Mouse (Mus musculus) heart, embryonic 16.5 days (tissue): ENCODE data around the gene Adcy10. TPM values are rescaled to one million over a fixed set of nuclear protein-coding genes. Genes with fewer than 3 reads are reported as not detected.

Experiments used
- ATAC-seq: fragments of 200-750 bp; cut with Nextera tagmentation; replicated peaks from 2 replicates; pipeline ENCODE4 v1.8.0; 2017; ENCODE audit warnings: moderate number of reproducible peaks; ENCODE audit not compliant: insufficient read depth, low FRiP score; ENCODE audit errors: extremely low read depth
- H3K27ac ChIP-seq: fragments of 300-500 bp; sonication (generic); 2 replicates; pipeline ENCODE4 v1.5.1; 2014; ENCODE audit warnings: mild to moderate bottlenecking, low read length, control low read depth, moderate library complexity
- H3K27me3 ChIP-seq: fragments of 300-500 bp; sonication (generic); 2 replicates; pipeline ENCODE4 v1.6.1; 2014; ENCODE audit warnings: low read length, mixed read lengths; ENCODE audit not compliant: control insufficient read depth, insufficient read depth
- H3K36me3 ChIP-seq: fragments of 300-500 bp; sonication (generic); 2 replicates; pipeline ENCODE4 v1.6.1; 2014; ENCODE audit not compliant: control insufficient read depth, insufficient read depth
- H3K4me1 ChIP-seq: fragments of 300-500 bp; sonication (generic); 2 replicates; pipeline ENCODE4 v1.6.1; 2014; ENCODE audit warnings: low read length, mixed read lengths; ENCODE audit not compliant: control insufficient read depth, insufficient read depth
- H3K4me2 ChIP-seq: fragments of 300-500 bp; sonication (generic); 2 replicates; pipeline ENCODE4 v1.6.1; 2014; ENCODE audit warnings: low read depth, mild to moderate bottlenecking, control low read depth, low read length
- H3K4me3 ChIP-seq: fragments of 300-500 bp; sonication (generic); 2 replicates; pipeline ENCODE4 v1.5.1; 2014; ENCODE audit warnings: mild to moderate bottlenecking, control low read depth, low read length
- H3K9ac ChIP-seq: fragments of 300-500 bp; sonication (generic); 2 replicates; pipeline ENCODE4 v1.6.1; 2014; ENCODE audit warnings: low read length, control low read depth
- H3K9me3 ChIP-seq: fragments of 300-500 bp; sonication (generic); replicated peaks from 2 replicates; pipeline ENCODE4 v1.6.1; 2016; ENCODE audit warnings: low read length; ENCODE audit not compliant: control insufficient read depth
- WGBS: fragments of 180-500 bp; shearing (Covaris S2); extraction: QIAGEN DNeasy Blood & Tissue Kit; methylation state at CpG from one replicate; pipeline ENCODE4 v1.1.7; 2014; 5-methylcytosine and 5-hydroxymethylcytosine counted together
- polyA plus RNA-seq: library from polyadenylated mRNA; unstranded; fragments of >200 nt; fragmentation: Nextera tagmentation; extraction: Ambion mirVana; gene quantifications from 2 replicates; pipeline ENCODE4 v1.2.1, GENCODE M21; 2015

The Adcy10 gene
- polyA plus RNA-seq, 1 experiment from 2014 or later: not detected

GRCm38 (mm10) chr1:165616652-165617051 lies 131.7 kb downstream of the Adcy10 start:
- Histone ChIP-seq H3K36me3 (peaks cover 19% of the 10 kb centered on the region), H3K4me1 (peaks cover 29% of the 10 kb centered on the region), H3K9ac (peak overlapping the region; percentile 41), H3K4me3 (no peak overlapping the region), H3K27ac (peak overlapping the region; percentile 91), H3K4me2 (no peak overlapping the region; the same call in 1 of the 2 replicates), H3K27me3 (no peaks in the 10 kb centered on the region), H3K9me3 (peaks cover 5% of the 10 kb centered on the region)
- WGBS: 42% methylated on average over 7 of the region's 7 CpGs
- ATAC-seq: no peak

- peaks cover 29% of the 10 kb centered on the region for H3K4me1 ChIP-seq
- H3K27ac ChIP-seq: peak overlapping the region; percentile 91
- no peaks in the 10 kb centered on the region for H3K27me3 ChIP-seq
- no peak; the same call in 1 of the 2 replicates for ATAC-seq
- 39% methylated on average over 15 of the region's 15 CpGs for WGBS
- H3K36me3 ChIP-seq: peaks cover 19% of the 10 kb centered on the region
- peaks cover 5% of the 10 kb centered on the region for H3K9me3 ChIP-seq
- peak overlapping the region; percentile 41 for H3K9ac ChIP-seq
- no peak overlapping the region for H3K4me3 ChIP-seq
- H3K4me2 ChIP-seq: peak overlapping the region; percentile 58
Measured at GRCm38 (mm10) chr1:165617166-165617891, 132.3 kb downstream of the Adcy10 start.

- Histone ChIP-seq H3K4me3 (peak overlapping the region; percentile 24; the same call in 1 of the 2 replicates), H3K9me3 (peaks cover 5% of the 10 kb centered on the region), H3K4me1 (peaks cover 29% of the 10 kb centered on the region), H3K9ac (peak overlapping the region; percentile 11), H3K27ac (peak overlapping the region; percentile 91), H3K4me2 (peak overlapping the region; percentile 58), H3K36me3 (peaks cover 22% of the 10 kb centered on the region), H3K27me3 (no peaks in the 10 kb centered on the region)
- ATAC-seq: peak; percentile 77
- WGBS: 33% methylated on average over 9 of the region's 9 CpGs
Measured at GRCm38 (mm10) chr1:165618201-165618624, 133.2 kb downstream of the Adcy10 start.

GRCm38 (mm10) chr1:165625058-165625457 lies 140.1 kb downstream of the Adcy10 start:
- WGBS: 76% methylated on average over 5 of the region's 5 CpGs
- Histone ChIP-seq H3K4me2 (no peak overlapping the region), H3K9ac (no peak overlapping the region), H3K27ac (no peak overlapping the region), H3K4me3 (no peak overlapping the region), H3K36me3 (peaks cover 3% of the 10 kb centered on the region; the same call in 1 of the 2 replicates), H3K27me3 (no peaks in the 10 kb centered on the region), H3K9me3 (no peaks in the 10 kb centered on the region), H3K4me1 (peaks cover 12% of the 10 kb centered on the region; the same call in 1 of the 2 replicates)
- no peak for ATAC-seq

- H3K9ac ChIP-seq: no peak overlapping the region
- 73% methylated on average over 5 of the region's 5 CpGs for WGBS
- H3K27ac ChIP-seq: no peak overlapping the region; the same call in 1 of the 2 replicates
- no peaks in the 10 kb centered on the region for H3K9me3 ChIP-seq
- peaks cover 3% of the 10 kb centered on the region; the same call in 1 of the 2 replicates for H3K36me3 ChIP-seq
- no peak for ATAC-seq
- H3K27me3 ChIP-seq: no peaks in the 10 kb centered on the region
- peaks cover 16% of the 10 kb centered on the region; the same call in 1 of the 2 replicates for H3K4me1 ChIP-seq
- no peak overlapping the region for H3K4me2 ChIP-seq
- H3K4me3 ChIP-seq: no peak overlapping the region
Measured at GRCm38 (mm10) chr1:165625896-165626295, 140.9 kb downstream of the Adcy10 start.

Other genes with a start within 250 kb of the Adcy10 start
- 93.4 and 94.0 TPM in 2 replicates for gene Tiprl, start 248.2 kb upstream of the Adcy10 start, polyA plus RNA-seq
- 0.55 and 0.59 TPM in 2 replicates for gene Gpr161, start 189.4 kb upstream of the Adcy10 start, polyA plus RNA-seq
- gene Dcaf6, start 24.7 kb upstream of the Adcy10 start, polyA plus RNA-seq: 18.9 and 21.2 TPM in 2 replicates
- 340 and 349 TPM in 2 replicates for gene Mpc2, start 24.5 kb upstream of the Adcy10 start, polyA plus RNA-seq
- gene Mpzl1, start 149.4 kb downstream of the Adcy10 start, polyA plus RNA-seq: 95.3 and 104 TPM in 2 replicates
- 99.3 and 111 TPM in 2 replicates for gene Rcsd1, start 224.6 kb downstream of the Adcy10 start, polyA plus RNA-seq